ENCODE assay signal across 14 mouse cellular contexts in genomic region chr7:70342771-70343170, GRCm38 (mm10). TPM values are rescaled to one million over a fixed set of nuclear protein-coding genes. Genes with fewer than 3 reads are reported as not detected.
DNase-seq lines count a peak whose midpoint lies in the region; ATAC-seq and TF ChIP-seq lines count a peak whose summit lies in the region.
"Had no signal": no experiment of that assay in that cellular context is flagged by ENCODE, and none has a peak within 500 bp of the region (broad histone marks: within the 10 kb centered on the region; RNA-seq: fewer than 3 reads in every experiment).

No protein-coding gene starts in this region.

- no peak overlapping the region for H3K4me3 ChIP-seq in kidney, postnatal 0 days (replicated peaks; ENCODE audit: low read depth, low read length)
- no peak overlapping the region for H3K4me3 ChIP-seq in forebrain, postnatal 0 days (ENCODE audit: low read depth, low read length)
- no peak overlapping the region for H3K4me3 ChIP-seq in midbrain, embryonic 16.5 days (ENCODE audit: low read depth, low read length)
- H3K4me3 ChIP-seq: layer of hippocampus, adult 2 months; liver, embryonic 13.5 days had no signal

- peaks cover 26% of the 10 kb centered on the region for H3K4me1 ChIP-seq in kidney, postnatal 0 days (replicated peaks; ENCODE audit: insufficient read depth, low read length)
- 0 out of 2 replicates have a peak, but pooled peaks cover 5% of the 10 kb centered on the region for H3K4me1 ChIP-seq in forebrain, postnatal 0 days (ENCODE audit: insufficient read depth)
- peaks cover 13% of the 10 kb centered on the region for H3K4me1 ChIP-seq in midbrain, embryonic 16.5 days (ENCODE audit: control insufficient read depth, insufficient read depth, low read length)
- H3K4me1 ChIP-seq: liver, embryonic 13.5 days had no signal

- peak; percentile 79 for DNase-seq in kidney, postnatal 0 days (ENCODE audit: low spot score)
- no peak for DNase-seq in kidney, adult 11 months
- DNase-seq in embryo, embryonic 9.5 days (ENCODE audit: extremely low spot score), result peak; percentile 26
- peak; percentile 42 for DNase-seq in forebrain, postnatal 0 days
- DNase-seq: heart, postnatal 4 days; liver, embryonic 13.5 days; right cerebral cortex, postnatal 25 days had no signal

- peak overlapping the region; percentile 13; the same call in 1 of the 2 replicates for H3K4me2 ChIP-seq in kidney, postnatal 0 days (ENCODE audit: low read length)
- peak overlapping the region; percentile 1; the same call in 1 of the 2 replicates for H3K4me2 ChIP-seq in forebrain, postnatal 0 days (ENCODE audit: low read depth)
- no peak overlapping the region for H3K4me2 ChIP-seq in midbrain, embryonic 16.5 days (ENCODE audit: low read length)
- H3K4me2 ChIP-seq: liver, embryonic 13.5 days had no signal

- no peak overlapping the region for H3K9ac ChIP-seq in kidney, postnatal 0 days (ENCODE audit: low read depth, low read length)
- no peak overlapping the region for H3K9ac ChIP-seq in forebrain, postnatal 0 days
- H3K9ac ChIP-seq in midbrain, embryonic 16.5 days (ENCODE audit: low read depth, low read length), result no peak overlapping the region
- H3K9ac ChIP-seq: liver, embryonic 13.5 days had no signal

- H3K9me3 ChIP-seq in kidney, postnatal 0 days (replicated peaks; ENCODE audit: low read length), result no peaks in the 10 kb centered on the region
- no peaks in the 10 kb centered on the region for H3K9me3 ChIP-seq in forebrain, postnatal 0 days (ENCODE audit: low read length)
- H3K9me3 ChIP-seq in midbrain, embryonic 16.5 days (replicated peaks; ENCODE audit: control insufficient read depth, low read length, poor library complexity, severe bottlenecking), result no peaks in the 10 kb centered on the region
- H3K9me3 ChIP-seq: liver, embryonic 13.5 days had no signal

- no peaks in the 10 kb centered on the region for H3K27me3 ChIP-seq in kidney, postnatal 0 days (ENCODE audit: insufficient read depth, low read length)
- peaks cover 84% of the 10 kb centered on the region for H3K27me3 ChIP-seq in forebrain, postnatal 0 days (ENCODE audit: insufficient read depth, low read length)
- peaks cover 53% of the 10 kb centered on the region for H3K27me3 ChIP-seq in midbrain, embryonic 16.5 days (ENCODE audit: control insufficient read depth, insufficient read depth, low read depth, low read length)
- H3K27me3 ChIP-seq: Patski had no signal

- ATAC-seq in kidney, postnatal 0 days (replicated peaks; ENCODE audit: low FRiP score, low read depth), result no peak
- no peak for ATAC-seq in forebrain, postnatal 0 days
- ATAC-seq in midbrain, embryonic 16.5 days, result no peak
- ATAC-seq in monocyte, adult 5-6 weeks (replicated peaks; ENCODE audit: insufficient number of reproducible peaks, low FRiP score, low TSS enrichment, poor library complexity, severe bottlenecking), result no peak
- ATAC-seq in megakaryocyte, adult 5-6 weeks (ENCODE audit: poor library complexity, severe bottlenecking), result no peak
- ATAC-seq: Patski had no signal

- peak overlapping the region; percentile 57 for H3K27ac ChIP-seq in kidney, postnatal 0 days
- H3K27ac ChIP-seq in forebrain, postnatal 0 days (ENCODE audit: low read depth, low read length), result 0 out of 2 replicates have a peak overlapping the region, but pooled peaks have one; percentile 17
- H3K27ac ChIP-seq in midbrain, embryonic 16.5 days (ENCODE audit: low read length), result peak overlapping the region; percentile 76; the same call in 1 of the 2 replicates
- H3K27ac ChIP-seq: liver, embryonic 13.5 days; macrophage had no signal

- 0 out of 2 replicates have a peak, but pooled peaks cover 4% of the 10 kb centered on the region for H3K36me3 ChIP-seq in kidney, postnatal 0 days (ENCODE audit: insufficient read depth, low read length)
- no peaks in the 10 kb centered on the region for H3K36me3 ChIP-seq in forebrain, postnatal 0 days (ENCODE audit: insufficient read depth)
- no peaks in the 10 kb centered on the region for H3K36me3 ChIP-seq in midbrain, embryonic 16.5 days (ENCODE audit: control insufficient read depth, insufficient read depth, low read length)
- H3K36me3 ChIP-seq: liver, embryonic 13.5 days had no signal

- no peak for TF ChIP-seq CTCF in kidney, postnatal 0 days (IDR thresholded peaks at IDR 0.05; ENCODE audit: low read depth)
- no peak for TF ChIP-seq CTCF in forebrain, postnatal 0 days (IDR thresholded peaks at IDR 0.05; ENCODE audit: low read depth)

- 31% methylated on average over 8 of the region's 8 CpGs for WGBS in kidney, postnatal 0 days
- WGBS in forebrain, postnatal 0 days, result 20% methylated on average over 8 of the region's 8 CpGs
- WGBS in midbrain, embryonic 16.5 days, result 4% methylated on average over 8 of the region's 8 CpGs

RNA-seq across cellular contexts. Expression of gene Nr2f2, which starts 23.8 kb away (rescaled TPM):
- 190 and 203 TPM in 2 replicates for polyA plus RNA-seq in kidney, postnatal 0 days (2015; fragmentation: Nextera tagmentation; extraction: Ambion mirVana)
- total RNA-seq in forebrain, postnatal 0 days (2014; rRNA removed), result 23.7 and 49.9 TPM in 2 replicates
- polyA plus RNA-seq in forebrain, postnatal 0 days (2015; fragmentation: Nextera tagmentation; extraction: Ambion mirVana), result 46.4 and 92.8 TPM in 2 replicates
- 78.0 and 102 TPM in 2 replicates for polyA plus RNA-seq in midbrain, embryonic 16.5 days (2015; fragmentation: Nextera tagmentation; extraction: Ambion mirVana)
- not detected in 3 replicates for total RNA-seq in monocyte, adult 5-6 weeks (2017)
- total RNA-seq in megakaryocyte, adult 5-6 weeks (2015), result not detected in 2 replicates
- not detected in 2 replicates for total RNA-seq in megakaryocyte, adult 5-6 weeks (2017)
- total RNA-seq: common myeloid progenitor, adult 5-6 weeks had no signal
- polyA plus RNA-seq: macrophage had no signal

Comparison
In these comparisons a context has a peak if more than half of its experiments do, and no peak if none do; other contexts are left out.
1. H3K27ac ChIP-seq: peak in every context shown above with its lines; median percentile 76 in midbrain, embryonic 16.5 days; 57 in kidney, postnatal 0 days; 17 in forebrain, postnatal 0 days.
2. RNA of gene Nr2f2, which starts 23.8 kb away (total RNA-seq): 23.7 to 49.9 TPM in forebrain, postnatal 0 days; not detected in monocyte, adult 5-6 weeks and not detected in megakaryocyte, adult 5-6 weeks; every median in the first group is over 10 times any median in the second.